Mouse (Mus musculus) embryonic fibroblast, embryonic 13.5 days (primary cell): ENCODE measurements around the gene Slc20a1.

ENCODE experiments used
- CTCF ChIP-seq: IDR thresholded peaks from 2 replicates; pipeline ENCODE4 v1.5.1; 2011; ENCODE audit warnings: mild to moderate bottlenecking, control low read depth, low read length, moderate library complexity, borderline replicate concordance; ENCODE audit not compliant: insufficient read depth
- POLR2A ChIP-seq: IDR thresholded peaks from 2 replicates; pipeline ENCODE4 v1.6.1; 2011; ENCODE audit warnings: low read depth, mild to moderate bottlenecking, control low read depth, low read length, moderate library complexity

- TF ChIP-seq CTCF (no peak), POLR2A (no peak)
Observed at GRCm38 (mm10) chr2:129206824-129207223, 8.3 kb downstream of the Slc20a1 start.
